Mouse (Mus musculus): Measurements from ENCODE around the gene Vipas39.
"Not testable (repeated sequence)": the region's sequence is repeated elsewhere in the genome, so short reads cannot be mapped to it uniquely, and the experiment has no call there.

Vipas39 gene

DNA sequence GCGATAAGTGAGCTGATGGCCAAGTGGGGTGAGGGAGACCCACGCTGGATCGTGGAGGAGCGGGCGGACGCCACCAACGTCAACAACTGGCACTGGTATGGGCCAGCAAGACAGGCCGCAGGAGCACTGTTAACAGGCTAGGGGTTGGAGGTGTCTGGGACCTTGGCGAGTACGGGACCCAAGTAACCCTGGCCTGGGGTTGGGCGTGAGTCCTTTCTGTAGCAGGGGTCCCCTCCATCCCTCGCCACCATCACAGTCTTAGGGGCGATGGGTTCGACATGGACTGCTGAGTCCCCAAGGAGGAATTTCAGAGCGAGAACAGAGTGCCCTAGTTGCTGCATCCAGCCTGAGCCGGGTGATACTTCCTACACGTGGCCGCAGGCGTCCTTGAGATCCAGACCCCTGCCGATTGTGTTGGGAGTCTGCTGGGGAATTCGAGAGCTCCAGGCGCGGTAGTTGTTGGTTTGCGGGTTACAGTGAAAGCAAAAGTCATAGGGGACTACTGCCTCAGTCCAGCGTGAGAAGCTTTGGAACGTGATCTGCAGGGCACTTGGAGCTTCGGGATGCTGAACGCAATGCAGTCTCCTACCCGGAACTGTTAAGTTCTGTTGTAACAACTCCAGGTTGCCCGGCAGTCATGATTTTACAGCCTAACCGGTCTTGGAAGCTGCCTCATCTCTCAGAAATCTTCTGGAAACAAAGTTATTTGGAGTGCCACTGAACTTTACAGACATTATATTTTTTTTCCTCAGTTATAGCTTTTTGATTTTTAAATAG is 959 bp upstream of the Vipas39 start:
- no peak for DNase-seq

DNA sequence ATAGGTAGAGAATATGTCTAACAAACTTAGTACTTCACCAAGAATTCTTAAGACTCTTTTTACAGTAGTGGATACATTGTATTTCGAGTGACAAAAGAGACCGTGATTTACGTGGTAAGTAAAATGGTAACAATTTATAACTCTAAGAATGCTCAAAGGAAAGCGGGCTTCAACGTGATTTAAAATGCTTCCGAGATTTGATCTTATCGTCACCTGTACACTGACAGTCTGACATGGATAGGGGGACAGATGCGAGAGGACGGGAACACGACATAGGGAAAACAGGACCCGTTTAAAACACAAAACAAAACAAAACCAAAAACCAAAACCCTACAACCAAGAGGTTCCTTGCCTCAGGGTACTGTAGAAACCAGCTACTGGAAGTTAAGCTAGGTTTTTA is 612 bp downstream of the Vipas39 start:
- no peak for DNase-seq

DNA sequence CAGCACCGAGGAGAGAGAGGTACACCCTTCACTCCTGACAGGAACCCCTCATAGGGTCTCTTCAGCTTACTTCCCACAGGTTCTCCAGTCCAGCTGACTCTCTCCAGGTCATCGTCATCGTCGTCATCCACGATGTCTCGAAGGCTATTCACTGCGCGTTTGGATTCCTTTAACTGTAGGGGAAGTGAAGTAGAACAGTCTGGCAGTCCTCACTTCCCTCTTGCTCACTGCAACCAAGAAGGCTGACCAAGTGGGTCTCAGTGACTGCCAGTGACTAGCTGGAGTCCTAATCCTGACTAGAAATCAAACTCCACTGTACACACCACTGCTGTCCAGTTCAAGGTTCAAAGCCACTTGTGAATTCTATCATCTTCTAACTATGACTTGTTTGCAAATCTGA is 5.5 kb downstream of the Vipas39 start:
- DNase-seq, result no peak

DNA sequence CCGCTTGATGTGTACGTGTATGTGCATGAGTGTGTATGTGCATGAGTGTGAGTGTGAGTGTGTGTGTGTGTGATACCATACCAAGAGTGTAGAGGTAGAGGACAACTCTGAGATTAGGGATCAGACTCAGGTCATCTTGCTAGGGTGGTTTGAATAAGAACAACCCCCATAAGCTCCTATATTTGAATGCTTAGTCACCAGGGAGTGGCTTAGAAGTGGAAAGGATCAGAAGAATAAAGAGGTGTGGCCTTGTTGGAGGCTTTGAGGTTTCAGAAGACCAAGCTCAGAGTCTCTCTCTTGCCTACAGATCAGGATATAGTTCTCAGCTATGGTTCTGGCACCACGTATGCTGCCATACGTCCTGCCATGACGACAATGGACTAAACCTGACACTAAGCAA is 9.4 kb downstream of the Vipas39 start:
- DNase-seq, result no peak

DNA sequence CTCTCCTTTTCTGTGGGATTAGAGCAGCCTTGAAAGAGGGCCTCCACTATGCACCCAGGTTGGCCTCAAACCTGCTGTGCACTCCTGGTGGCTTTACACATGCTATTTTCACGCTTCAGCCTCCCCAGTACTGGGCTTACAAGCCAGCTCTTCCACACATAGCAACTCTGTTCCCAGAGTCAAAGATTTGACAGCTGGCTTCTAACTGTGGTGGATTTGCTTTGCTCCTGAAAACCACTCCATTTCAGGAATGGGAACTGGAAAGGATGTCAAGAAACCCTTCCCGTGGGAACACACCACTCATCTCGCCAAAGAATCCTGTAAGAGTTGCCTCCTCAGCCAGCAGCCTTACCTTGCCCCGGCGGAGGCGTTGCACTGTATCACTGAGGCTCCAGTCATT is 12.2 kb downstream of the Vipas39 start:
- no peak for DNase-seq

DNA sequence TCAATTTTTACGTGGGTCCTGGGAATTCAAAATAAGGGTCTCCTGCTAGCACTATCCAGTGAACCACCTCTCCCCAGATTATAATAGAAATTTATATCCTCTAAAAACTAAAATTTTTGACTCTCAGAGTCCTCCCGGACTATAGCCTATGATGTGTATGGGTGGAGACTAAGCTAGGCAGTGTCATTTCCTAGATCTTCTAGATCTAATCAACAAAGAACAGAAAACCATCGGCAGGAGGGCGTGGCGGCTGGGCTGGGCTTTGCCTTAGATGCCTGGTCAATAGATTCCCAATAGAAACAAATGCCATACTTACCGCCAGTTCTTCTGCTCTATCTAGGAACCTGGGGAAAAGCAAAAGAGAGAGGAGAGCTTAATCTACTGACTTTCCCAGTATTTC is 15.9 kb downstream of the Vipas39 start:
- DNase-seq, result no peak

DNA sequence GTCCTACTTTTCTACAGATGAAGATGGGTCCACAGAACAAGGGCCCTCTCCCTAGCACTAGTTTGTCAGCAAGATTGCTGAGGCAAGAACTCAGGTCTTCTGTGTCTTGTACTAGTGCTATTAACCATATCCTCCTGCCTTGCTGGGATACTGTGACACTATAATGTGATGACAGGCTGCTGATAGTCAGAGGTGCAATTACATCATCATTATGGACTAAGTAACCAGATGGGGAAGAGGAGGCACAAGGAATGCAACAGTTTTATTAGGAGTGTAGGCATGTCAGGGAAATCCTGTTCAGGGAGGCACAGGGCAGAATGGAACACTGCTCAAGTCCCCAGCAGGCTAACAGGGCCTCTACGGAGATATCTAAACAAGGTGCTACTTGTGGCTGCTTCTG is 27.4 kb downstream of the Vipas39 start, which contains the start of gene Noxred1:
TSS of gene Noxred1 (minus strand) at position 101 of the 400 bp plus-strand sequence.
- no peak for DNase-seq

DNA sequence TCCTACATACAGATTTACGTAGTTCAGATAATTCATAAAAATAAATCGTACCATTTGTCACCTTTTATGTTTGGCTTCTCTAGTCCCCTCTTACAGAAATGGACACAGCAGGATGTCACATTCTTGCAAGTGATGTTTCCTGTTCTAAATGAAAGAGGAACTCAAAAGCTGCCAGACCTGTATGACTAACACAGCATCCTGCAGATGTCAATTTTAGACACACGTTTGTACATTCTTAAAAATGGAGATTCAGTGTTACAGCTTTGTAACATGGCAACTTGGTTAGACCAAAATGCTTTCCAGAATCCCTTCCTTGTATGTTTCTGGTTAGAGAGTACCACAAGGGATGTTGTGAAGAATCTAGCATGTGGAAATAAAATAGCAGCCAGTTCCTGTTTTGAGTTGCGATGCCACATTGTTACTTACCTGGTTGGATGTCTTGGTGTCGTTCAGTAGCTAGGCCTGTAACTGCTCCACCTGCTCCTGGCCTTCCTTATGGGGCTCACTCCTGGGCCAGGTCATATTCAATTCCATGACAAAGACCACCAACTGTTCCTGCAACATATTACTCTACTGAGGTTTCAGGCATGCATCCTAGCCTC is 29.1 kb downstream of the Vipas39 start:
- peak in 1 of 2 experiments; percentile 24 for DNase-seq

DNA sequence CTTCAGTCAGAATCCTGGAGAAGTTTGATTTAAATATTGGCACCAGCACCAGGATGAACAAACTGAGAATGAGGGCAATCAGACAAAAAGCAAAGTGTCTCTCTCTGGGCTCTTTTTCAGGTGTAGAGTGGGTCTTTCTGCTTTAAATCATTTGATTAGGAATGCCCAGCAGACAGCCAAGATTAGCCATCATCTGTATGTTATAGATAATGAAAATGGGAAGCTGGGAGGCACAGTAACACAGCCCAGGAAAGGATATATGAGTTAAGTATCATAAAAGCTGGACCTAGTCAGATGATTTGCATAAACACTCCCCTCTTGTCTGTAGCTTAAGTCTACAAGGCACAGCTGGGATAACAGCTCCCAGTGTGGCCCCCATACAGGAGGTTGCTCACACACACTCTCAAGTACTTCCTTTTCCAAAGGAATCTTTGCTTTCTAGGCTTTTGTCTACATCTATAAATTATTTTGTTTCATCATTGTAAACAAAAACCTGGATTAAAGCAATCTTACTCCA is 35.6 kb downstream of the Vipas39 start:
- no peak for DNase-seq

DNA sequence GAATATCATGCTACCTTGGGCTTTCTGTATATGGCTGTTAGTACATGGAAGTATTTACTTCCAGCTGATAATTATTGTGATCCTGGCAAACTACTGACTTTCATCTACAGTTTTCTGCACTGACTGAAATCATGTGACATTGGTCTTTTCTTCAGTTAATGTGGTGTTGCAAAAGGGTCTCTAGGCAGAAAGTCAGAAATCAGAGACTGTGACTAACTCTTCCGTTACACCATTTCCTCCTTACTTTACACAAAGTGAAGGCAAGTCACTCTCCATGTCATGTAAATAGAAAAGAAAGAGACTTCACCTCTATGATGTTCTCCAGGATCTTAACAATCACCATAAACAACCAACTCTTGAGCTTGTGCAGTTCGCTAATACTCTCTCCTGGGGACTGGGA is 36.4 kb downstream of the Vipas39 start:
- no peak for DNase-seq

DNA sequence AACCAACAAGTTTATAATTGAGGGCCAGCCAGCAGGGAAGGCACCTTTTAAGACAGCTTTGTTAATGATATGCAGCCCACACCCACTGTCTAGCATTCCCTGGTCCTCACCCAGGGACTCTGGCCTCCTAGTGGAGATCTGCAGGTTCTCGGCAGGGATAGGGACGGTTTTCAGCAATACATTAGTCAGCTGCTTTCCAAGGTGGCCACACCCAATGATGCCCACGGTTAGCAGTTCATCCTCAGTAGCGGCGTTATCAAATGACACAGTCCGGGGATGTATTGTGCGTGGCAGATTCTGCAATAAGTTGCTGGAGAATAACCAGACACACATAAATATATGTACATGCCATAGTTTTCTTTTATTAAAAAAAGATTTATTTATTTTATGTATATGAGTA is 39.3 kb downstream of the Vipas39 start:
- DNase-seq, result no peak

DNA sequence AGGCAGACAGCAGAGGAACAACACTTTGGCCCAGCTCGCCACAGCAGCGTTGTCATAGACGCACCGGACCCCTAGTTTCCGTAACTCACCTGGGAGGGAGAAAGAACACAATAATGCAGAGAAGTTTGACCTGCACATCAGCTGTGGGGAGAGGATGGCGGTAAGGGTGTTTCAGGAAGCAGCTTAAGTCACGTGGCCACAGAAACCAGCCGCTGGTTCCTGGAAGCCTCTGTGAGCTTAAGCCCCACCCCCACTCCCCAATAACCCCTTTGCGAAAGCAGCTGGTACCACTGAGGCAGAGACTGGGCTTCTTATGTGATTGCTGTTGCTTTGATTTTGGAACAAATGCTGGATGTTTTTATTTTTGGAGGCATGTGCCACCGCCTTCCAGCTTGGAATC is 41.1 kb downstream of the Vipas39 start:
- DNase-seq, result no peak

DNA sequence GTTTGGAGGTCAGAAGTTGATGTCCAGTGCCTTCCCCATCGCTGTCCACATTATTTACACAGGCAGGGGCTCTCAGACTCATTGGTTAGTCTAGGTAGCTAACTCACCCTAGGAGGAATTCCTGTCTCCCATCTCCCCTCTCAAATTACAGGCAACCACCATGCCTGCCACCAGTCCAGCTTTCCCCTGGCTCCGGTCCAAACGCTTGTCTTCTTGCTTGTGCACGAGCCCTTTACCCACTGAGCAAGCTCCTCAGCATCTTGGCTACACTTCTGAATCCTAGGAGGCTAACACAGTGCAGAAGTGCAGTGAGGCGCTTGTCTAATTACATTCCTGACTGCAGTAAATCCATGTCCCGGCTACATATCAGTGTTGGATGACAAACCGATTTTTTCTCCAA is 46.7 kb downstream of the Vipas39 start:
- DNase-seq, result no peak

DNA sequence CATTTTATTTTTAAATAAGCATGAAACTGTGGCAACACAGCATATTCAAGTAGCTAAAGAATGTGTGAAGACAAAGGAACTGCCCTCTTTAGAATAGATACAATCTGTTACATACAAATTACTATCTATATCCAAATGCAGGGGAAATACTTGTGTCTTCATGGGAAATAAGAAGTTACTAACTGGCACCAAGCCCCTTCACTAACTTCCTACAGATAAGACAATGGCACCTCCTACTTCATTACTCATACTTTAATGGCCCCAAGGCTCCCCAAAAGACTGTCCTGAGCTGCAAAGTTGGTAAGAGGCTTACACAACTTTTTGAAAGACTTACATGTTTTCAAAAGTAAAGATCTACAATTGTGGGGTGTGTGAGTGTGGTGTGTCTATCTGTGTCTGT is 48.5 kb downstream of the Vipas39 start:
- no peak for DNase-seq

DNA sequence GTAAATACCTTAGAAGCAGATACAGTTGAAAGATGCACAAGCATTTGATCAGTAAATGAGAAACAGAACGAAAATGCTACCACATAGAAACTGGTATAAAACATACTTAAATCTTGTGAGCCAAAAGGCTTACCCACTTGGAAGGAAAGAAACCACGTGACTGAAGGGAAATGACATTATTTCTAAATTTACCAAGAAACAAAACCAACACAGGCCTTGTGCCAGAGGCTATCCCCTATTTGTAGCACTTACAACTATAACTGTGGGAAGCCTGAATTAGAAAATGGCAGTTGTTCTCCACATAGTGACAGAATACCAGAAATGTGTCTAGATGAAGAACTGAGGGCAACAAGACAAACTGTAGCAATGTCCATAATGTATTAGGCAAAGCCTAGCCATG is 50.0 kb downstream of the Vipas39 start:
- no peak for DNase-seq

DNA sequence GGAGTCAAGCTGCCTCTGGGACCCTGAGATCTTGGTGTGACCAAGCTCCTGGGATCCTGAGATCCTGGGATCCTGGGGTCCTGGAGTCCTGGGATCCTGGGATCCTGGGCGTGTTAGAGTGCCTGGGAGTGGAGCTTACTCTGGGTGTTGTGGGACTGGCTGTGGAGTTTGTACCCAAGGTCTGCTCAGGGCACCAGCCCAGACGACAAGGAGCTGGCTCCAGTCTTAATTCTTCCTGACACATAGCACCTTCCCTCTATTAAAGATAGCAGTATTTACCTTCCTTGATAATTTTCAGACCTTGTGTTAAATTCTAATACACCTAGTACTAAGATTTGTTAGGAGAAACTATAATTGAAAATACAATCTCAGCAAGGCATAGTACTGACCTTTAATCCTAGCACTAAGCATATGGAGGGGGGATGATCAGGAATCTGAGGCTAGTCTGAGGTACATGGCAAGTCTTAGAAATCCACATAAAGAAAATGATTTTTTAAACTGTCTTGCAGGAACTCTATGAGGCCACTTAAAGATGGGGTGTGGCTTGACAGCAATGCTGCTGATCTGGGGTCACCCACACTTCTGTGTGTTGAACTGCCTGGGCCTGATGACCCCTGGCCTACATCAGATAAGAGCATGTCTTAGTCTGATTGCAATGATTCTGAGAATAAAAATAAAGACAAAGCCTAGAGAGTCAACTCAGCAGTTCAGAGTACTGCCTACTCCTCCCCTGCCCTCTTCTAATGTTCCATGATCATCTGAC is 53.0 kb downstream of the Vipas39 start:
- DNase-seq, result no peak

DNA sequence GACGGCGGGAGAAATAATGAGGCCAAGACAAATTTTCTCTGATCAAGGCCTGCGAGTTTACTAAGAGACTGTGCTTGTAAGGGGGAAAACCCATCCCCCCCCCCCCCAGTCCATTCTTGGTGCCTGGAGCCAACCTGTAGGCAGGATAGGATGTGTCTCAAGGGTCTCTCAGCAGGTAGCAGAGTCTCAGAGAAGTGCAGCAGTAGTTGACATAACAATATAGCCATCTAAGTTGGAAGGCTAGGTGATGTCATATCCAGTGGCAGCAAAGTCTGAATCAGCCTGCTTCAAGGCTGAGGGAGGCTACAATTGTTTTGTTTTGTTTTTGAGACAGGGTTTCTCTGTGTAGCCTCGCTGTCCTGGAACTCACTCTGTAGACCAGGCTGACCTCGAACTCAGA is 60.3 kb downstream of the Vipas39 start:
- not testable (repeated sequence) for DNase-seq

DNA sequence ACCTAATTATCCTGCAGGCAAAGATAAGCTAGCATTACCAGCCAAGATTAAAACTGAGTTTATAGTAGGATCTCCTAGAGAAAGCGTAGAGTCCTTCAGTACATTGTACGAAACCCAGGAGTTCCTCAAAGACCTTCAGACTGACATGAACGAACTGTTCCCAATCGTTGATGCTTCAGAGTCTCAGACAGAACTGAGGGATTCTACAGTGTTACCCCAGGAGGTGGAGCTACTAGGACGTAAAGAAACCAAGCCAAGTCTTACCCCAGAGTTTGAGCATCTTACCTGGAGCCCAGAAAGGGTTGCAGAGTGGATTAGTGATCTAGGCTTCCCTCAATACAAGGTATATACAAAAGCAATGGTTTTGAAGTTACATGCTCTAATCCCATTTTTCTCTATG is 64.4 kb downstream of the Vipas39 start:
- DNase-seq, result no peak

DNA sequence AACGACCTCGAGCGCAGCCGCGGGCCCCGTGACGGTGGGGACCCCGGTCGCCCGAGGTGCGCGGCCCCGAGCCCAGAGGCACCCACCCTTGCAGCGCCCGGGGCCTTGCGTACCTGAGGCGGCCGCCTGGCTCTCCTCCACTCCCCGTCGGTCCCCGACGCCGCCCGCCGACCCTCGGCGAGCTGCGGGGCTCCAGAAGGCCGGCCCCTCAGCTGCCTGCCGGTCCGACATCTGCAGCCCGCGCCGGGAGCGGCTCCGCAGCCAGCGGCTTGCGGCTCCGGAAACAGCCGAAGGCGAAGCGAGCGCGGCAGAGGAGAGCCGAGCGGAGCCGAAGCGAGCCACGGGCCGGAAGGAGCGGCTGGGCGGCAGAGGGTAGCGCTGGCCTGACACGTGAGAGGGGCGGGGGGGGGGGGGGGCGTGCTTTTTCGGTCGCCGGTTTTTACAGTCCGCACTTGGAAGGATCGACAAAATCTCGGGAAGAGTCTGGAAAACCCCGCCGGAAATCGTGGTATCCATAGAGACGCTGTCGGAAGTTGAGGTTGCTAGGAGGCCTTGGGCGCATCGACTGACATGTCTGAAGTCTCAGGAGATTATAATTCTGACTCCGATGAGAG is 66.0 kb downstream of the Vipas39 start, which contains the start of gene Tmed8:
TSS of gene Tmed8 (minus strand) at position 482 of the 614 bp plus-strand sequence.
- peak; percentile 77 to 80 for DNase-seq

DNA sequence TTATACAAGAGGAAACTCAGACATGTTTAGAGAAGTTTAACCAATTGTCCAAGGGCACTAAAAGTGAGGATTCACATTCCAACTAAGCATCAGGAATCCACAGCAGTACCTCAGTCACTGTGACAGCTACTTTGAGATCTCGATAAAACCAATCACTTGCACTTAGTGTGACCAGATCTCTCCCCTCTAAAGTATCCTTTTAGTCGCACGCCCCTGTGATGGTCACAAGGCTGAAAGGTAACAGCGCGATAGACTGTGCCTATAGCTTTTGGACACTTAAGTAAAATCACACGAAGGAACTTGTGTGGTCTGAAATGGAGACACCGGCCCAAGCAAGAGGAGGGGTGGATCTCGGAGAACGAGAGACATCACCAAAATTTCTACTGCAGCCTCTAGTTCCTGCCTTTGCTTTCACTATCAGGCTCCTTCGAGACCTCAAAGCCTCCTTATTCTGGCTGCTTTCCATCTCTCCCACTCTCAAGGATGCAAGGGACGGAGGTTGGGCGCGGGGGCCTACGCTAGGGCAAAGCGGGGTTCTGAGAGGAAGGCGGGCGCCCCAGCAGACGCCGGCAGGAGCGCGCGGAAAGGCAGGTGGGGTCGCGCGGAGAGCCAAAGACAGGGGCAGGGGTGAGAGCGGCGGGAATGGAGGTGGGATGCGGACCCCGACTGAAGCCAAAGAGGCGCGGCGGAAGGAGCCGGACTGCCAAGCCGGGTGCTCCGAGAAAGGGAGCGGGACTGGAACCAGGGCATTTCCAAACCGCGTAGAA is 66.7 kb downstream of the Vipas39 start, which contains the start of gene Samd15:
TSS of gene Samd15 (plus strand) at position 518 of the 767 bp plus-strand sequence.
- DNase-seq, result peak in 1 of 2 experiments; percentile 52

DNA sequence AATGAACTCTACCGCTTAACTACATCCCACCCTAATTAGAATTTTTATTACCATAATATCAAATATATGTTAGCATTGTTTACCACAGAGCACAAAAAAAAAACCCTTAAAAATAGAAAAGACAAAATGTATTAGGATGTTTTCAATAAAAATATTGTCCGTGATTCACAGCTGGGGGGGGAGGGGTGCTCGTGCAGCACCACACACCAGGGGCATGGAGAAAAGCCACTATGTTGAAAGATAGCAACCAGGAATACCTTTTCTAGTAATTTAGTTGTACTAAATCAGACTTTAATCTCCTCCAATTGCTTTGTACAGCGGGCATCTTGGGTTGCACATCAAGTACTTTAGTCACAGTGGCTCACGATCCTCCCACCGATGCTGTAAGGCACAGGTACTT is 67.3 kb downstream of the Vipas39 start:
- no peak for DNase-seq

DNA sequence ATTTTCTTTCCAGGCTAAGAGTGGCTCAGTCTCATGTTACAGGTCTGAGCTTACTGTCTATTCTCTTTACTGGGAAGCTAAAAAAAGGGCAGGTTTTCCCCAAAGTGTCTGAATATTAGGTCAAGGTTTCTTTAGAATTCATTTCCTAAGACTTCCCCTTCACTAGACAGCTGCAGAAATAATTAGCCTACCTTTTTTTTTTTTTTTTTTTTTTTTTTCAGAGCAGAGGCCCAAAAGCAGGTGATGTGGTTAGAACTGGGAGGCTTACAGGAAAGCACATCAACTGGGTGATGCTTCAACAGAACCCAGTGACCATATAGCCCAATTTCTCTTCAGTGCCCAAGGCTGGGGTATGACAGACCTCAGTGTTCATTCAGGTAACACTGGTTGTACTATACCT is 69.7 kb downstream of the Vipas39 start:
- DNase-seq, result no peak
